In genomic region chr7:81656635-81657034, GRCm38 (mm10) we compare ENCODE assay signal across 13 mouse cellular contexts. TPM values are rescaled to one million over a fixed set of nuclear protein-coding genes. Genes with fewer than 3 reads are reported as not detected.
A peak's percentile ranks its signal among the peaks of the same experiment; 100 is the strongest.
DNase-seq lines count a peak whose midpoint lies in the region; ATAC-seq lines count a peak whose summit lies in the region.
"Had no signal": no experiment of that assay in that cellular context is flagged by ENCODE, and none has a peak within 500 bp of the region (broad histone marks: within the 10 kb centered on the region; RNA-seq: fewer than 3 reads in every experiment).

No protein-coding gene starts in this region.

- H3K9me3 ChIP-seq in kidney, embryonic 16.5 days (ENCODE audit: low read length) = no peaks in the 10 kb centered on the region
- peaks cover 3% of the 10 kb centered on the region; the same call in 1 of the 2 replicates for H3K9me3 ChIP-seq in hindbrain, embryonic 12.5 days (replicated peaks)
- H3K9me3 ChIP-seq in neural tube, embryonic 11.5 days (ENCODE audit: control insufficient read depth, low read length) = no peaks in the 10 kb centered on the region

- no peak for DNase-seq in kidney, postnatal 25 days
- DNase-seq in embryo, embryonic 11 days = peak; percentile 67
- DNase-seq in neural tube, embryonic 11.5 days (ENCODE audit: low spot score) = peak; percentile 61
- no peak for DNase-seq in lung, postnatal 25 days (ENCODE audit: low spot score)
- no peak for DNase-seq in urinary bladder, adult 2 months (ENCODE audit: low spot score)
- DNase-seq: adrenal gland, postnatal 36 days; cerebellum, adult 11-12 months; kidney, adult 8-10 months; right cerebral cortex, postnatal 14 days; thymus, adult 2 months had no signal

- no peak overlapping the region for H3K9ac ChIP-seq in kidney, embryonic 16.5 days (replicated peaks; ENCODE audit: low read length)
- H3K9ac ChIP-seq in hindbrain, embryonic 12.5 days = no peak overlapping the region
- no peak overlapping the region for H3K9ac ChIP-seq in neural tube, embryonic 11.5 days (ENCODE audit: low read length)

- no peaks in the 10 kb centered on the region for H3K36me3 ChIP-seq in kidney, embryonic 16.5 days (ENCODE audit: insufficient read depth, low read length)
- H3K36me3 ChIP-seq in hindbrain, embryonic 12.5 days = no peaks in the 10 kb centered on the region
- no peaks in the 10 kb centered on the region for H3K36me3 ChIP-seq in neural tube, embryonic 11.5 days (ENCODE audit: control insufficient read depth, insufficient read depth, low read length)

- H3K4me2 ChIP-seq in kidney, embryonic 16.5 days (replicated peaks; ENCODE audit: low read depth, low read length) = no peak overlapping the region
- no peak overlapping the region for H3K4me2 ChIP-seq in hindbrain, embryonic 12.5 days (replicated peaks)
- H3K4me2 ChIP-seq in neural tube, embryonic 11.5 days (ENCODE audit: low read depth) = no peak overlapping the region

- no peak overlapping the region for H3K27ac ChIP-seq in kidney, embryonic 16.5 days (ENCODE audit: low read length)
- peak overlapping the region; percentile 72 for H3K27ac ChIP-seq in hindbrain, embryonic 12.5 days
- H3K27ac ChIP-seq in neural tube, embryonic 11.5 days (ENCODE audit: low read depth, low read length) = peak overlapping the region; percentile 36; the same call in 1 of the 2 replicates
- H3K27ac ChIP-seq: macrophage had no signal

- no peak overlapping the region for H3K4me3 ChIP-seq in kidney, embryonic 16.5 days (ENCODE audit: low read length)
- H3K4me3 ChIP-seq in hindbrain, embryonic 12.5 days = no peak overlapping the region
- H3K4me3 ChIP-seq in neural tube, embryonic 11.5 days (ENCODE audit: low read depth, low read length) = no peak overlapping the region

- H3K27me3 ChIP-seq in kidney, embryonic 16.5 days (ENCODE audit: insufficient read depth, low read length) = no peaks in the 10 kb centered on the region
- H3K27me3 ChIP-seq in hindbrain, embryonic 12.5 days = no peaks in the 10 kb centered on the region
- no peaks in the 10 kb centered on the region for H3K27me3 ChIP-seq in neural tube, embryonic 11.5 days (ENCODE audit: control insufficient read depth, insufficient read depth, low read length)

- ATAC-seq in kidney, embryonic 16.5 days (ENCODE audit: low FRiP score, low TSS enrichment) = 0 out of 2 replicates have a peak, but pooled peaks have one; percentile 42
- peak; percentile 80 for ATAC-seq in hindbrain, embryonic 12.5 days (ENCODE audit: low FRiP score)
- ATAC-seq in neural tube, embryonic 11.5 days (ENCODE audit: insufficient read depth, low FRiP score, low TSS enrichment) = peak; percentile 84

- WGBS in kidney, embryonic 16.5 days = 24% methylated on average over 8 of the region's 8 CpGs
- WGBS in hindbrain, embryonic 12.5 days = 40% methylated on average over 8 of the region's 8 CpGs
- 28% methylated on average over 8 of the region's 8 CpGs for WGBS in neural tube, embryonic 11.5 days

- no peaks in the 10 kb centered on the region for H3K4me1 ChIP-seq in kidney, embryonic 16.5 days (ENCODE audit: insufficient read depth, low read length)
- H3K4me1 ChIP-seq in hindbrain, embryonic 12.5 days = peaks cover 45% of the 10 kb centered on the region
- peaks cover 18% of the 10 kb centered on the region for H3K4me1 ChIP-seq in neural tube, embryonic 11.5 days (ENCODE audit: control insufficient read depth, insufficient read depth, low read length)

RNA-seq across cellular contexts. Expression of gene Homer2, which starts 50.7 kb away (rescaled TPM):
- 10.3 and 11.7 TPM in 2 replicates for polyA plus RNA-seq in kidney, embryonic 16.5 days (2015; fragmentation: Nextera tagmentation; extraction: Ambion mirVana)
- 29.3 and 34.8 TPM in 2 replicates for polyA plus RNA-seq in hindbrain, embryonic 12.5 days (2016; fragmentation: Nextera tagmentation; extraction: Ambion mirVana)
- polyA plus RNA-seq in neural tube, embryonic 11.5 days (2014; fragmentation: Nextera tagmentation; extraction: Ambion mirVana) = 18.1 and 18.4 TPM in 2 replicates
- polyA plus RNA-seq in urinary bladder, adult 2 months (2012; rRNA removed) = 25.4 and 29.3 TPM in 2 replicates
- polyA plus RNA-seq: macrophage had no signal

Comparison
In these comparisons a context has a peak if more than half of its experiments do, and no peak if none do; other contexts are left out.
1. DNase-seq: peak in embryo, embryonic 11 days (single experiment) and neural tube, embryonic 11.5 days (single experiment); none in kidney, postnatal 25 days (0 of 2), lung, postnatal 25 days (single experiment) and urinary bladder, adult 2 months (single experiment).
2. Peak in every context shown above with its lines, with median percentiles within 50 percentile points of each other: ATAC-seq.